34 mouse cellular contexts compared by ENCODE assay signal in genomic region chr15:102619486-102619885, GRCm38 (mm10). TPM values are rescaled to one million over a fixed set of nuclear protein-coding genes. Genes with fewer than 3 reads are reported as not detected.
"Had no signal": no experiment of that assay in that cellular context is flagged by ENCODE, and none has a peak within 500 bp of the region (broad histone marks: within the 10 kb centered on the region; RNA-seq: fewer than 3 reads in every experiment).

No protein-coding gene starts in this region.

- H3K4me3 ChIP-seq: heart, embryonic 10.5 days; heart, embryonic 13.5 days; heart, embryonic 15.5 days; hindbrain, embryonic 13.5 days; hindbrain, embryonic 15.5 days; kidney, embryonic 15.5 days; limb, embryonic 10.5 days; limb, embryonic 12.5 days; liver, embryonic 13.5 days; liver, embryonic 15.5 days had no signal

- DNase-seq: gastrocnemius, postnatal 14 days; gastrocnemius, postnatal 36 days; heart, adult 18-20 months; heart, postnatal 14 days; heart, postnatal 36 days; kidney, adult 11 months; kidney, adult 2 months; kidney, adult 9 months; kidney, postnatal 14 days; kidney, postnatal 36 days; layer of hippocampus, adult 9-11 months; layer of hippocampus, postnatal 36 days; liver; liver, embryonic 13.5 days had no signal

- H3K27me3 ChIP-seq: heart, embryonic 13.5 days; heart, embryonic 15.5 days; hindbrain, embryonic 13.5 days; hindbrain, embryonic 15.5 days; kidney, embryonic 15.5 days; limb, embryonic 12.5 days; liver, embryonic 13.5 days; liver, embryonic 15.5 days had no signal

- H3K9me3 ChIP-seq: heart, embryonic 10.5 days; heart, embryonic 13.5 days; heart, embryonic 15.5 days; hindbrain, embryonic 13.5 days; hindbrain, embryonic 15.5 days; kidney, embryonic 15.5 days; limb, embryonic 10.5 days; limb, embryonic 12.5 days; liver, embryonic 13.5 days; liver, embryonic 15.5 days had no signal

- ATAC-seq: hindbrain, postnatal 0 days; intestine, embryonic 16.5 days had no signal

- H3K36me3 ChIP-seq: heart, embryonic 15.5 days; hindbrain, embryonic 13.5 days; hindbrain, embryonic 15.5 days; liver, embryonic 13.5 days; liver, embryonic 15.5 days had no signal

- H3K27ac ChIP-seq: heart, embryonic 10.5 days; heart, embryonic 13.5 days; heart, embryonic 15.5 days; hindbrain, embryonic 13.5 days; hindbrain, embryonic 15.5 days; hindbrain, postnatal 0 days; kidney, embryonic 15.5 days; kidney, postnatal 0 days; limb, embryonic 10.5 days; limb, embryonic 12.5 days; liver, embryonic 13.5 days; liver, embryonic 15.5 days had no signal

- H3K4me2 ChIP-seq: heart, embryonic 13.5 days; heart, embryonic 15.5 days; hindbrain, embryonic 13.5 days; hindbrain, embryonic 15.5 days; kidney, embryonic 15.5 days; limb, embryonic 12.5 days; liver, embryonic 11.5 days; liver, embryonic 13.5 days; liver, embryonic 15.5 days had no signal

- H3K9ac ChIP-seq: heart, embryonic 13.5 days; heart, embryonic 15.5 days; hindbrain, embryonic 13.5 days; hindbrain, embryonic 15.5 days; kidney, embryonic 15.5 days; limb, embryonic 12.5 days; liver, embryonic 13.5 days; liver, embryonic 15.5 days had no signal

RNA-seq across cellular contexts. Expression of gene Gm28047, which starts 5.4 kb away (rescaled TPM):
- total RNA-seq: hindbrain, postnatal 0 days; left cerebral cortex, adult 18-20 months; left cerebral cortex, postnatal 36 days had no signal
- polyA plus RNA-seq: gonadal fat pad, adult 2 months; heart, embryonic 10.5 days; heart, embryonic 13.5 days; heart, embryonic 15.5 days; heart, postnatal 0 days; hindbrain, embryonic 13.5 days; hindbrain, embryonic 15.5 days; intestine, embryonic 14.5 days; intestine, embryonic 16.5 days; kidney, adult 2 months; kidney, embryonic 15.5 days; large intestine, adult 2 months; limb, embryonic 12.5 days; limb, embryonic 14.5 days; liver, embryonic 11.5 days; liver, embryonic 13.5 days; liver, embryonic 15.5 days had no signal
